Mouse (Mus musculus) stomach, postnatal 0 days (tissue): ENCODE measurements at regions not wholly inside any gene's neighbourhood (a gene's known extent, or its start where the extent isn't known, plus 50 kb on each side); places are given as distances from the start of the nearest gene placed in this dataset.

Source experiments
- CTCF ChIP-seq: IDR thresholded peaks from 2 replicates; pipeline ENCODE4 v1.5.1; 2016; ENCODE audit warnings: antibody characterized with exemption, low read depth, mild to moderate bottlenecking, moderate library complexity
- EP300 ChIP-seq: optimal IDR thresholded peaks from 2 replicates; pipeline ENCODE3; 2016; ENCODE audit warnings: antibody characterized with exemption

- no peak for TF ChIP-seq CTCF
- no peak for TF ChIP-seq EP300
Measured at GRCm38 (mm10) chr10:37779383-37780302, 640.9 kb upstream of the Marcks start.
